In the genomic region with DNA sequence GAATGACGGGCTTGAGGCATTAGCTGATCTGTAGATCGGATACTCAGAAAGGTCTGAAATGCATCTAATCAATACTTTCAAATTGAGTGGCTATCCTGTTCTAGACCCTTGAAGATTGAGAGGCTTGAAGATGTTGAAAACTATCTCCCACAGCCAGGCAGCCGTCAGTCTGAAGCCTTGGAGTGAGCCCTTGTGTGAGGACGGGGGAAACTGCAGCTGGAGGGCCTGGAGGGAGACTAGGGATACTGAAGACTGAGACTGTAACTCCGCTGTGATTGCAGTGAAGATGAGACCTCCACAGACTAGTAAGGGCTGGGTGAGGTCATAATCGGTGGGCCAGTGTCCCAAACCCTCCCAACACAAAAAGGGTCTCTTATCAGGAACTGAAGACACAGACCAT, we compare ENCODE assay signal across 9 mouse cellular contexts. TPM values are rescaled to one million over a fixed set of nuclear protein-coding genes. Genes with fewer than 3 reads are reported as not detected.
DNase-seq lines count a peak whose midpoint lies in the region; ATAC-seq and TF ChIP-seq lines count a peak whose summit lies in the region.
"Not testable (repeated sequence)": the region's sequence is repeated elsewhere in the genome, so short reads cannot be mapped to it uniquely, and the experiment has no call there.
"Had no signal": no experiment of that assay in that cellular context is flagged by ENCODE, and none has a peak within 500 bp of the region (broad histone marks: within the 10 kb centered on the region; RNA-seq: fewer than 3 reads in every experiment).

No protein-coding gene starts in this region.

- H3K36me3 ChIP-seq in kidney, adult 2 months (ENCODE audit: control insufficient read depth, insufficient read depth, low read length); lung, postnatal 0 days (ENCODE audit: insufficient read depth, low read length): not testable (repeated sequence)

- not testable (repeated sequence) for TF ChIP-seq EP300 in lung, postnatal 0 days (IDR thresholded peaks at IDR 0.05)

- H3K27me3 ChIP-seq in kidney, adult 2 months (replicated peaks; ENCODE audit: control insufficient read depth, insufficient read depth, low read length); lung, postnatal 0 days (replicated peaks; ENCODE audit: insufficient read depth, low read length): not testable (repeated sequence)

- peak overlapping the region; percentile 71 for H3K27ac ChIP-seq in bone marrow, adult 2 months (ENCODE audit: control insufficient read depth, insufficient read depth, low read depth, low read length, poor library complexity)
- peak overlapping the region; percentile 39 for H3K27ac ChIP-seq in kidney, adult 2 months (ENCODE audit: insufficient read depth, low read depth, low read length)
- not testable (repeated sequence) for H3K27ac ChIP-seq in lung, postnatal 0 days (ENCODE audit: low read length)

- H3K4me1 ChIP-seq in bone marrow, adult 2 months (ENCODE audit: control insufficient read depth, insufficient read depth, low read length); kidney, adult 2 months (ENCODE audit: control insufficient read depth, insufficient read depth, low read length); lung, postnatal 0 days (ENCODE audit: insufficient read depth, low read depth, low read length): not testable (repeated sequence)

- 49% methylated on average over 4 of the region's 6 CpGs for WGBS in bone marrow, adult 2 months
- 64% methylated on average over 4 of the region's 6 CpGs for WGBS in kidney, adult 2 months
- WGBS in lung, postnatal 0 days: 52% methylated on average over 3 of the region's 6 CpGs

- H3K9me3 ChIP-seq in lung, postnatal 0 days (ENCODE audit: low read length): not testable (repeated sequence)

- H3K4me3 ChIP-seq in bone marrow, adult 2 months (replicated peaks; ENCODE audit: control insufficient read depth, low read depth, low read length); kidney, adult 2 months (ENCODE audit: insufficient read depth, low read depth, low read length); lung, postnatal 0 days (ENCODE audit: low read depth, low read length): not testable (repeated sequence)

- ATAC-seq in lung, postnatal 0 days: not testable (repeated sequence)

- TF ChIP-seq POLR2A in bone marrow, adult 2 months (IDR thresholded peaks at IDR 0.05; ENCODE audit: borderline replicate concordance, control insufficient read depth, low read depth, low read length); kidney, adult 2 months (IDR thresholded peaks at IDR 0.05; ENCODE audit: low read depth, low read length): not testable (repeated sequence)

- H3K4me2 ChIP-seq in lung, postnatal 0 days (replicated peaks; ENCODE audit: low read depth, low read length): not testable (repeated sequence)

- DNase-seq in cerebellum, adult 9-11 months: peak; percentile 37
- DNase-seq in kidney, adult 2 months: not testable (repeated sequence)
- peak; percentile 4 for DNase-seq in lung, postnatal 0 days (ENCODE audit: low spot score)
- DNase-seq in thymus, postnatal 0 days (ENCODE audit: low spot score): peak; percentile 8
- DNase-seq in thymus, postnatal 36 days: peak; percentile 18 to 22

- TF ChIP-seq CTCF in bone marrow, adult 2 months (IDR thresholded peaks at IDR 0.05; ENCODE audit: control insufficient read depth, insufficient read depth, low read length); kidney, adult 2 months (conservative IDR thresholded peaks at IDR 0.05; ENCODE audit: insufficient read depth, insufficient read length, low read depth, low read length); lung, postnatal 0 days (IDR thresholded peaks at IDR 0.05): not testable (repeated sequence)

- H3K9ac ChIP-seq in lung, postnatal 0 days (replicated peaks; ENCODE audit: low read depth): not testable (repeated sequence)

RNA-seq across cellular contexts. Expression of a gene that starts 1.4 kb away (rescaled TPM):
- polyA plus RNA-seq in bone marrow, adult 2 months (2011; ENCODE audit: insufficient read depth, insufficient read length, low replicate concordance, missing spikeins): 16.3 and 32.8 TPM in 2 replicates
- 19.7 and 20.5 TPM in 2 replicates for polyA plus RNA-seq in kidney, adult 2 months (2012; rRNA removed)
- 22.1 and 24.1 TPM in 2 replicates for polyA plus RNA-seq in lung, postnatal 0 days (2015; fragmentation: Nextera tagmentation; extraction: Ambion mirVana)
- polyA plus RNA-seq in thymus, postnatal 0 days (2015; fragmentation: Nextera tagmentation; extraction: Ambion mirVana): 76.6 and 80.4 TPM in 2 replicates

RNA-seq across cellular contexts. Expression of a gene that starts 8.1 kb away (rescaled TPM):
- polyA plus RNA-seq in bone marrow, adult 2 months (2011; ENCODE audit: insufficient read depth, insufficient read length, low replicate concordance, missing spikeins): 57.9 and 135 TPM in 2 replicates
- polyA plus RNA-seq in kidney, adult 2 months (2012; rRNA removed): 352 and 496 TPM in 2 replicates
- polyA plus RNA-seq in lung, postnatal 0 days (2015; fragmentation: Nextera tagmentation; extraction: Ambion mirVana): 426 and 446 TPM in 2 replicates
- polyA plus RNA-seq in thymus, postnatal 0 days (2015; fragmentation: Nextera tagmentation; extraction: Ambion mirVana): 410 and 412 TPM in 2 replicates

RNA-seq across cellular contexts. Expression of a gene that starts 13.9 kb away (rescaled TPM):
- polyA plus RNA-seq in bone marrow, adult 2 months (2011; ENCODE audit: insufficient read depth, insufficient read length, low replicate concordance, missing spikeins): 4.9 and 7.1 TPM in 2 replicates
- polyA plus RNA-seq in kidney, adult 2 months (2012; rRNA removed): 37.9 and 42.7 TPM in 2 replicates
- polyA plus RNA-seq in lung, postnatal 0 days (2015; fragmentation: Nextera tagmentation; extraction: Ambion mirVana): 47.2 and 52.6 TPM in 2 replicates
- polyA plus RNA-seq in thymus, postnatal 0 days (2015; fragmentation: Nextera tagmentation; extraction: Ambion mirVana): 28.2 and 28.3 TPM in 2 replicates

RNA-seq across cellular contexts. Expression of a gene that starts 16.4 kb away (rescaled TPM):
- polyA plus RNA-seq in bone marrow, adult 2 months (2011; ENCODE audit: insufficient read depth, insufficient read length, low replicate concordance, missing spikeins): not detected in 2 replicates
- polyA plus RNA-seq in kidney, adult 2 months (2012; rRNA removed): 1.8 and 4.4 TPM in 2 replicates
- polyA plus RNA-seq in lung, postnatal 0 days (2015; fragmentation: Nextera tagmentation; extraction: Ambion mirVana): 0.30 and 0.32 TPM in 2 replicates
- polyA plus RNA-seq in thymus, postnatal 0 days (2015; fragmentation: Nextera tagmentation; extraction: Ambion mirVana): 0.31 and 0.83 TPM in 2 replicates
- polyA plus RNA-seq: forebrain, embryonic 10.5 days; heart, embryonic 11.5 days; heart, embryonic 14.5 days had no signal
